Mouse (Mus musculus) lung, adult 2 months (tissue): ENCODE measurements around the gene Usp16.

Experiments used
- CTCF ChIP-seq: fragments of 200-500 bp; IDR thresholded peaks from 2 replicates; pipeline ENCODE4 v1.5.1; 2011; ENCODE audit warnings: mild to moderate bottlenecking, low read length, control low read depth; ENCODE audit not compliant: insufficient read depth
- POLR2A ChIP-seq: fragments of 200-500 bp; IDR thresholded peaks from 2 replicates; pipeline ENCODE4 v1.6.1; 2011; ENCODE audit warnings: low read depth, mild to moderate bottlenecking, control low read depth, low read length, borderline replicate concordance; ENCODE audit errors: extremely low read depth

DNA sequence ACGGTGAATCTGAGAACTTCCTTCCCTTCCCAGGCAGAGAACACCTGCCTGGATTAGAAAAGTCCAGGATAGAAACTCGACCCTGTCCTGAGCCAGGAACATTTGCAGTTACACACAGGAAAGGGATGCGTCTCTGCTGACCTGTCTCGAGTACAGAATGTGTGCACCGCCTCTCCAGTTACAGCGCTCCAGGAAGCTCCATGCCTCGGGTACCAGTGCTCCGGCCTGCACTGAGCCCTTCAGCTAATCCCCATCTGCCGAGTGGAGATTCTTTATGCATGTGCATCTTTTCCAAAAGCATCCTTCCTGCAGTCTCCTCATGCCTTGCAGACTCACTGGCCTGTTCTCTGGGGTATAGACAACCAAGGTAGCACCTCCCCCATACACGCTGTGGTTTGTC is 74.3 kb downstream of the Usp16 start:
- no peak for TF ChIP-seq CTCF
- no peak for TF ChIP-seq POLR2A
